Mouse (Mus musculus): Measurements from ENCODE around the gene Cyp4a12a.
"Not testable (repeated sequence)": the region's sequence is repeated elsewhere in the genome, so short reads cannot be mapped to it uniquely, and the experiment has no call there.

Cyp4a12a gene

DNA sequence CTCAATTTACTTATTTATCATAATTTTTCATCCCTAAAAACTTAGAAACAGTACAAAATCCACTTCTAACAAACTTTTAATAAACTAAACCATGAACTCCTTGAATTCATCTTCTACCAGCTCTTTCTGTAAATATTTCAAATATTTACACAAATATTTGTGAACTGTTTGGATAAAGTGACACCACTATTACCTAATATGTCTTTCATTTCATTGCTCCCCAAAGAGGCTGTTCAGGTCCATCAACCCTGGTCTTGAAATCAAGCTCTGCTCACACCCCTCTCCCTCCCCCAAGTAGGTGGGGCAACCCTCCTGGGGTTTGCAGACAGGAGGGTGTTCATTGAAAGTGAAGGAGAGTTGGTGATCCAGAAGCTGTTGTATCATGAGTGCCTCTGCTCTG, at the start of gene Cyp4a12a:
Cyp4a12a (plus strand) TSS at position 301 of the 400 bp plus-strand sequence.
- in situ Hi-C loops (cut with MboI; ENCODE audit: low pct_unique_long_range_greater_than_20kb in 1 of 2, low sequenced_read_pairs in 2 of 2, unreplicated experiment in 1 of 2) = not testable (repeated sequence)

DNA sequence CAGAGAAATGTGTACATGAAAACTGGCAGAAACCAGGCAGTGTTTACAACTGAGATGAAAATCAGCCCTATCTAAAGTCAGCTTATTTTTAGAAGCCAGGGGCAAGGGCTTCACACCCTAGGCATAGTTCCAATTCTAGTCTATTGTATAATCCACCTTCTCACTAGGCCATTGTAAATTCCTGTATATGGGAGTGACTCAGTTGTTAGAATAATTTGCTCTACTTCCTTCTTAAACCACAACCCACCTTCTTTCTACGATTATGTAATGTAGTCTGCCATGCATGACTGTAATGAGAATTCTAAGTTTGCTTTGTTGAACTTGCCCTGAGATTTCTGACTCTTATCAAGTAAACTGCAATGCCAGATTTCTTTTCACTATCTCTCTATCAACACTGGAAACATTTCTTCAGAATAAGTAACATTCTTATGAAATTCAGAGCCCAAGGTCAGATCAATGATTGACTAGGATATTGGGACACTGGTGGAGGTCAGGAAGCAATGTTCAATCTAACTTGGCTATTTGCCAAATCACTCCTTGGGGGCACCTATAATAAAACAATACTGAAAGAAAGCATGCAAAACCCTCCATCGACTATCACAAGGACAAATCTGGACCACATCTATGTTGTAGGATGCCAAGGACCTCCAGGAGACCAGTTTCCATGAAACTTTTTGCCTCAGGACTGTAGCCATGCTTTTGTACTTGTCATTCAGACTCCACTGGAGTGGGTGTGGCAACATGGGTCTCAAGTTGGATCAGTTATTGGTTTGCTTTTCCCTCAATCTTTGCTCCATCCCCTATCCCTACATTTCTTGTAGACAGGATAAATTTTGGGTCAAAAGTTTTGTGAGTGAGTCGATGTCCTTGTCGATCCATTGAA, 33.9 kb upstream of the Cyp4a12a start:
- in situ Hi-C loops (cut with MboI; ENCODE audit: low pct_unique_long_range_greater_than_20kb in 1 of 2, low sequenced_read_pairs in 2 of 2, unreplicated experiment in 1 of 2) = not testable (repeated sequence)

DNA sequence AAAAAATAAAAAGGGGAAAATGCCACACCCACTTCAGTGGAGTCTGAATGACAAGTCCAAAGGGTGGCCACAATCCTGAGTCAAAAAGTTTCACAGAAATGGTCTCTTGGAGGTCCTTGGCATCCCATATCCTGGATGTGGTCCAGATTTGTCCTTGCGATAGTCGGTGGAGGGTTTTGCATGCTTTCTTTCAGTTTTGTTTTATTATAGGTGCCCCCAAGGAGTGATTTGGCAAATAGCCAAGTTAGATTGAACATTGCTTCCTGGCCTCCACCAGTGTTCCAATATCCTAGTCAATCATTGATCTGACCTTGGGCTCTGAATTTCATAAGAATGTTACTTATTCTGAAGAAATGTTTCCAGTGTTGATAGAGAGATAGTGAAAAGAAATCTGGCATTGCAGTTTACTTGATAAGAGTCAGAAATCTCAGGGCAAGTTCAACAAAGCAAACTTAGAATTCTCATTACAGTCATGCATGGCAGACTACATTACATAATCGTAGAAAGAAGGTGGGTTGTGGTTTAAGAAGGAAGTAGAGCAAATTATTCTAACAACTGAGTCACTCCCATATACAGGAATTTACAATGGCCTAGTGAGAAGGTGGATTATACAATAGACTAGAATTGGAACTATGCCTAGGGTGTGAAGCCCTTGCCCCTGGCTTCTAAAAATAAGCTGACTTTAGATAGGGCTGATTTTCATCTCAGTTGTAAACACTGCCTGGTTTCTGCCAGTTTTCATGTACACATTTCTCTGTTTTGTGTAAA, 20.4 kb upstream of the Cyp4a12a start:
- in situ Hi-C loops (cut with MboI; ENCODE audit: low pct_unique_long_range_greater_than_20kb in 1 of 2, low sequenced_read_pairs in 2 of 2, unreplicated experiment in 1 of 2) = not testable (repeated sequence)

DNA sequence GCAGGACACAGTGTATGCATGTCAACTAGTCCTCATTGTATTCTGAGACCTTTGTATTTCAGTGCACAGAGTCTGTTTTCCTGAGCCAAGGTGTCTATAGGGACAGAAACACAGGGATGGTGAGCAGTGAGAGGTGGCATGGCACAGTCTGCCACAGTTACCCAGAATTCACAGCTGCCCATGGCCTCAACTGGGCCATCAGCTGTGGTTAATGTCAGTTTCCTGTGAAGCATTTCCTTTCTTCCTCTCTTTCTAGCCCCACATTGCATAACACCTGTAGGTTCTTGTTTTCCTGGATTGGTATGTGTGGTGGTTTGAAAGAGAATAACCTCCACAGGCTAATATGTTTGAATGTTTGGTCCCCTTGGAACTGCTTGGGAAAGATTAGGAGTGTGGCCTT, 18.5 kb upstream of the Cyp4a12a start:
- in situ Hi-C loops (cut with MboI; ENCODE audit: low pct_unique_long_range_greater_than_20kb in 1 of 2, low sequenced_read_pairs in 2 of 2, unreplicated experiment in 1 of 2) = no loop called here

DNA sequence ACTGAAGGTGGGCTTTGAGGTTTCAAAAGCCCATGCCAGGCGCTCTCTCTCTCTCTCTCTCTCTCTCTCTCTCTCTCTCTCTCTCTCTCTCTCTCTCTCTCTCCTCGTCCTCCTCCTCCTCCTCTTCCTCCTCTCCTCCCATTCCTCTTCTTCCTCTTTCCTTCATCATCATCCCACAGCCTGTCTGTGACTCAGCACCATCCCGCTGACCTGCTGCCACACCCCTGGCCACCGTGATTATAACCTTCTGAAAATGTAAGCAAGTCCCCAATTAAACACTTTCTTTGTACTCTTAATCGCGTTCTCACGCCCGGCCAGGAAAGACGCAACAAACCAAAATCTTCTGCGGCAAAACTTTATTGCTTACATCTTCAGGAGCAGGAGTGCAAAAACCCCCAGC, 18.1 kb upstream of the Cyp4a12a start:
- in situ Hi-C loops (cut with MboI; ENCODE audit: low pct_unique_long_range_greater_than_20kb in 1 of 2, low sequenced_read_pairs in 2 of 2, unreplicated experiment in 1 of 2) = not testable (repeated sequence)

DNA sequence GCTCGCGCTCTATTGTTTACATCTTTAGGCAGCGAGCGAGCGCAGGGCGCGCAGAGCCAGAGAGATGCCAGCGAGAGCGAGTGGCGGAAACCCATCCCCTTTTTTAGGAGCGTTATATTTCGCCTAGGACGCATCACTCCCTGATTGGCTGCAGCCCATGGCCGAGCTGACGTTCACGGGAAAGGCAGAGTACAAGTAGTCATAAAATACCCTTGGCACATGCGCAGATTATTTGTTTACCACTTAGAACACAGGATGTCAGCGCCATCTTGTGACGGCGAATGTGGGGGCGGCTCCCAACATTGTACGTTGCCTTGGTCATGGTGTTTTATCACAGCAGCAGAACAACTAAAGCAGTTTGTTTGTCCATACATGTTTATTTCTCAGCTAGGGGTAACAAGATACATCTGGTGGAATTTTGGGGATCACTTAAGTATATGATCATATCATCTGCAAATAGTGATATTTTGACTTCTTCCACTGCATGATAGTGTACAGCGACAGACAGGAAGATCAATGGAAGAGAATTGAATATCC, 17.5 kb upstream of the Cyp4a12a start:
- in situ Hi-C loops (cut with MboI; ENCODE audit: low pct_unique_long_range_greater_than_20kb in 1 of 2, low sequenced_read_pairs in 2 of 2, unreplicated experiment in 1 of 2) = not testable (repeated sequence)

DNA sequence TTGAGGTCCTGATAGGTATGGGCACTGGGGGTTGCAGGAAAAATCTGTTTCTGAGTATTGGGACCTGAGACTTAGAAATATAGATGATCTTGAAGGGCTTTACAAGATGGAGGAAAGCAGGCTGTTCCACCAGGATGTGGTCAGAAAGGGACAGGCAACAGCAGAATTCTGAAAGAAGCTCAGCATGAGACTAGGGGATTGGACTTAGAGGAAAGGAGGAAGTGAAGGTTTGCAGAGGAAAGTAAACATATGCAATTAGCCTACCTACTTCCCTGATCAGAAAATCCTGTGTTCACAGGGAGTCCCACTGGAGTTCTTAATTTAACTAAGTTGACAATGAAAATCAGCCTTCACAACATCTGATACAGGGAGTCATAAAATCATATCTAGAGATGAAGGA, 26.9 kb downstream of the Cyp4a12a start:
- in situ Hi-C loops (cut with MboI; ENCODE audit: low pct_unique_long_range_greater_than_20kb in 1 of 2, low sequenced_read_pairs in 2 of 2, unreplicated experiment in 1 of 2) = not testable (repeated sequence)

DNA sequence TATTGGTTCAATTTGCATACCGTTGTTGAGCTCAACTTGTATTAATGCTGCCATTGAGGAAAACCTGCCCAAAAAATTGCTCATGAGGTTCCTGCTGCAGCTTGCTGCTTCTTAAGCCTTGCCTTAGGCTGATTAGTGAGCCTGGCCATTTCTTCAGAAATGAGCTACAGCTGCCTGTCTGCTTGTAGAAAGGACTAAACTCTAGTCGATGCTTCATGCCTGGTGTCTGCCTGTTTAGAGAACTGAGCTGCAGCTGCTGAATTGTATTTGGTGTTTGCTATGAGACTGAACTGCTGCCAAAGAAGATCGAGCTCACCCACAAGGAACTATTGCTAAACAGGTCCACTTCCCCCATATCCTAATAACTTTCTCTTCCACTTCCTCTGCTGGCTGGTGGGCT, 66.8 kb downstream of the Cyp4a12a start:
- in situ Hi-C loops (cut with MboI; ENCODE audit: low pct_unique_long_range_greater_than_20kb in 1 of 2, low sequenced_read_pairs in 2 of 2, unreplicated experiment in 1 of 2) = not testable (repeated sequence)

DNA sequence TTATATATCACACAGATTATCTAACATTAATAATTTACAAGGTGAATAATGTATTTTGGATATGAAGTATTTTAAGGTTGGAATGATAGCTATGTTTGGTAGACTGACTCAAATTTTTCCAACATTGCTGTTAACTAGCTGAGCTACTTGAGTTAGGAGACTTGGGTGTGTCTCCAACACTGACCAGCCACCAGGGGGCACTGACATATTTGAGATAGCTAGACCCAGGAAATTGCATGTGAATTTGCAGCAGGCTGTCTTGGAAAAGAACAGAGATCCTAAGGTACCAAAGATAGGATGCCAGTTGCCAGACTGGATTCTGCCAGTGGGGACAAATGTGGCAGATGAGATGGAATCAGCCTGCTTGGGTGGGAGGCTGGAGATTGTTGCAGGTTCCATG, 69.2 kb downstream of the Cyp4a12a start:
- in situ Hi-C loops (cut with MboI; ENCODE audit: low pct_unique_long_range_greater_than_20kb in 1 of 2, low sequenced_read_pairs in 2 of 2, unreplicated experiment in 1 of 2) = not testable (repeated sequence)

All from mouse embryonic stem cell (cell line).